9 mouse cellular contexts compared by ENCODE assay signal in the genomic region with DNA sequence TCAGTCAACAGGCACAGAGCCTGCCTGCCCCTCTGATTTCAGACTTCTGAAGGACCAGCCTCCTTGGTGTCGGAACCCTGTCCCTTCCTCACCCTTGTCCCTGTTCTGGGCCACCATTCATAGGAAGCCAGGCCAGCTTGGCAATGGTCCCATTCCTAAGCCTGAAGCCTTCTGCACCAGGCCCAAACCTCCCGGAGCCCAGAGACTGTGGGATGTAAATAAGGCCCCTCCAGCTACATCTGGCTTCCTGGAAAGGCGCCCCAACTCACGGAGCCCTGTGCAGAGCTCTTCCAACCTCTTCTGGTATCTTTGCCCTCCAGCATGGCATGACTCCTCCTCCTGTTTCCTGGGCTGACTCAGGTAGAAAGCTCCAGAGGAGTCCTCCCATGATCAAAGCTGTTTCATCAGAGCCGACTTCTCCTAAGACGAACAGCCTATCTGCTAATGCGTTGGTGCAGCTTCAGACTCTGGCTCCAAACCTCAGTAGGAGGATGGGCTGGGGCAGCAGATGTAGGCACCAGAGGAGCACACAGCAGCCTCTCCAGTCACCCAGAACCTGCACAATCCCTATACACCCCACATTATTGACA.
DNase-seq lines count a peak whose midpoint lies in the region; ATAC-seq lines count a peak whose summit lies in the region.
"Had no signal": no experiment of that assay in that cellular context is flagged by ENCODE, and none has a peak within 500 bp of the region (broad histone marks: within the 10 kb centered on the region; RNA-seq: fewer than 3 reads in every experiment).

No protein-coding gene starts in this region.

- no peak overlapping the region for H3K4me3 ChIP-seq in heart, embryonic 12.5 days
- no peak overlapping the region for H3K4me3 ChIP-seq in hindbrain, embryonic 14.5 days (replicated peaks; ENCODE audit: low read length)
- no peak overlapping the region for H3K4me3 ChIP-seq in limb, embryonic 15.5 days
- no peak overlapping the region for H3K4me3 ChIP-seq in stomach, embryonic 16.5 days (replicated peaks; ENCODE audit: low read length)

- no peak for ATAC-seq in heart, embryonic 12.5 days (ENCODE audit: insufficient number of reproducible peaks, low FRiP score)
- ATAC-seq in hindbrain, embryonic 14.5 days (ENCODE audit: low FRiP score) = no peak
- ATAC-seq in limb, embryonic 15.5 days (ENCODE audit: insufficient number of reproducible peaks, low FRiP score, low TSS enrichment, low read depth) = no peak
- ATAC-seq in stomach, embryonic 16.5 days (ENCODE audit: insufficient read depth, low FRiP score) = no peak

- no peak overlapping the region for H3K4me2 ChIP-seq in heart, embryonic 12.5 days
- no peak overlapping the region for H3K4me2 ChIP-seq in hindbrain, embryonic 14.5 days (replicated peaks)
- no peak overlapping the region for H3K4me2 ChIP-seq in limb, embryonic 15.5 days
- H3K4me2 ChIP-seq in stomach, embryonic 16.5 days (ENCODE audit: low read depth, low read length) = no peak overlapping the region

- H3K27ac ChIP-seq in heart, embryonic 12.5 days (ENCODE audit: poor library complexity, severe bottlenecking) = no peak overlapping the region
- H3K27ac ChIP-seq in hindbrain, embryonic 14.5 days = peak overlapping the region; percentile 16; the same call in 1 of the 2 replicates
- peak overlapping the region; percentile 22; the same call in 1 of the 2 replicates for H3K27ac ChIP-seq in limb, embryonic 15.5 days
- no peak overlapping the region for H3K27ac ChIP-seq in stomach, embryonic 16.5 days (ENCODE audit: low read length)

- no peaks in the 10 kb centered on the region for H3K27me3 ChIP-seq in heart, embryonic 12.5 days (replicated peaks)
- no peaks in the 10 kb centered on the region for H3K27me3 ChIP-seq in hindbrain, embryonic 14.5 days (ENCODE audit: control insufficient read depth, insufficient read depth, low read length)
- H3K27me3 ChIP-seq in limb, embryonic 15.5 days = peaks cover 6% of the 10 kb centered on the region; the same call in 1 of the 2 replicates
- no peaks in the 10 kb centered on the region for H3K27me3 ChIP-seq in stomach, embryonic 16.5 days (ENCODE audit: control insufficient read depth, insufficient read depth, low read length)

- H3K9ac ChIP-seq in heart, embryonic 12.5 days = no peak overlapping the region
- no peak overlapping the region for H3K9ac ChIP-seq in hindbrain, embryonic 14.5 days
- H3K9ac ChIP-seq in limb, embryonic 15.5 days = no peak overlapping the region
- H3K9ac ChIP-seq in stomach, embryonic 16.5 days (ENCODE audit: low read length) = peak overlapping the region; percentile 2; the same call in 1 of the 2 replicates

- DNase-seq in heart, adult 11 months = peak; percentile 93
- DNase-seq in 3T3-L1 (ENCODE audit: low read depth, low spot score) = peak; percentile 69
- peak; percentile 52 for DNase-seq in cerebellum, adult 11-12 months
- no peak for DNase-seq in hindbrain, embryonic 14.5 days (ENCODE audit: low spot score)
- DNase-seq in spleen, postnatal 36 days (ENCODE audit: low spot score in 2 of 2) = no peak

- H3K4me1 ChIP-seq in heart, embryonic 12.5 days (replicated peaks) = peaks cover 32% of the 10 kb centered on the region
- peaks cover 14% of the 10 kb centered on the region; the same call in 1 of the 2 replicates for H3K4me1 ChIP-seq in hindbrain, embryonic 14.5 days (replicated peaks; ENCODE audit: control insufficient read depth, insufficient read depth, low read length)
- peaks cover 36% of the 10 kb centered on the region for H3K4me1 ChIP-seq in limb, embryonic 15.5 days
- H3K4me1 ChIP-seq in stomach, embryonic 16.5 days (ENCODE audit: control insufficient read depth, insufficient read depth, low read length) = peaks cover 13% of the 10 kb centered on the region; the same call in 1 of the 2 replicates

- WGBS in heart, embryonic 12.5 days = 44% methylated on average over 7 of the region's 7 CpGs
- 62% methylated on average over 7 of the region's 7 CpGs for WGBS in hindbrain, embryonic 14.5 days
- WGBS in limb, embryonic 15.5 days = 40% methylated on average over 7 of the region's 7 CpGs
- WGBS in stomach, embryonic 16.5 days = 55% methylated on average over 7 of the region's 7 CpGs

- H3K36me3 ChIP-seq in heart, embryonic 12.5 days = no peaks in the 10 kb centered on the region
- H3K36me3 ChIP-seq in hindbrain, embryonic 14.5 days (replicated peaks; ENCODE audit: control insufficient read depth, insufficient read depth) = no peaks in the 10 kb centered on the region
- H3K36me3 ChIP-seq in limb, embryonic 15.5 days = no peaks in the 10 kb centered on the region
- H3K36me3 ChIP-seq in stomach, embryonic 16.5 days (ENCODE audit: control insufficient read depth, insufficient read depth, low read length) = no peaks in the 10 kb centered on the region

- no peaks in the 10 kb centered on the region for H3K9me3 ChIP-seq in heart, embryonic 12.5 days (replicated peaks)
- no peaks in the 10 kb centered on the region for H3K9me3 ChIP-seq in hindbrain, embryonic 14.5 days (ENCODE audit: control insufficient read depth, low read length)
- no peaks in the 10 kb centered on the region for H3K9me3 ChIP-seq in limb, embryonic 15.5 days
- no peaks in the 10 kb centered on the region for H3K9me3 ChIP-seq in stomach, embryonic 16.5 days (replicated peaks; ENCODE audit: control insufficient read depth, low read length)
- H3K9me3 ChIP-seq: G1E had no signal

Comparison
In these comparisons a context has a peak if more than half of its experiments do, and no peak if none do; other contexts are left out.
1. DNase-seq: peak in heart, adult 11 months (single experiment), 3T3-L1 (single experiment) and cerebellum, adult 11-12 months (single experiment); none in hindbrain, embryonic 14.5 days (single experiment) and spleen, postnatal 36 days (0 of 2).
2. H3K27ac ChIP-seq: peak in hindbrain, embryonic 14.5 days (single experiment) and limb, embryonic 15.5 days (single experiment); none in heart, embryonic 12.5 days (single experiment) and stomach, embryonic 16.5 days (single experiment).